Mouse (Mus musculus) hindbrain, embryonic 15.5 days (tissue): Measurements from ENCODE around the gene Nkpd1. TPM values are rescaled to one million over a fixed set of nuclear protein-coding genes. Genes with fewer than 3 reads are reported as not detected.
A peak's percentile ranks its signal among the peaks of the same experiment; 100 is the strongest.

Source experiments
- ATAC-seq: fragments of 200-750 bp; cut with Nextera tagmentation; 2 replicates; pipeline ENCODE4 v1.8.0; 2017; ENCODE audit warnings: low read depth, moderate number of reproducible peaks, moderate TSS enrichment; ENCODE audit not compliant: low FRiP score
- H3K27ac ChIP-seq: fragments of 300-500 bp; sonication (generic); replicated peaks from 2 replicates; pipeline ENCODE4 v1.5.1; 2015; ENCODE audit warnings: mild to moderate bottlenecking, inconsistent platforms
- H3K27me3 ChIP-seq: fragments of 300-500 bp; sonication (generic); 2 replicates; pipeline ENCODE4 v1.6.1; 2015; ENCODE audit warnings: control low read depth, inconsistent platforms
- H3K36me3 ChIP-seq: fragments of 300-500 bp; sonication (generic); 2 replicates; pipeline ENCODE4 v1.6.1; 2015; ENCODE audit warnings: control low read depth, inconsistent platforms
- H3K4me1 ChIP-seq: fragments of 300-500 bp; sonication (generic); replicated peaks from 2 replicates; pipeline ENCODE4 v1.6.1; 2015; ENCODE audit warnings: control low read depth, inconsistent platforms
- H3K4me2 ChIP-seq: fragments of 300-500 bp; sonication (generic); 2 replicates; pipeline ENCODE4 v1.6.1; 2015; ENCODE audit warnings: moderate library complexity, mild to moderate bottlenecking, inconsistent platforms
- H3K4me3 ChIP-seq: fragments of 300-500 bp; sonication (generic); 2 replicates; pipeline ENCODE4 v1.5.1; 2015; ENCODE audit warnings: mild to moderate bottlenecking, inconsistent platforms
- H3K9ac ChIP-seq: fragments of 300-500 bp; sonication (generic); 2 replicates; pipeline ENCODE4 v1.6.1; 2015; ENCODE audit warnings: inconsistent platforms
- H3K9me3 ChIP-seq: fragments of 300-500 bp; sonication (generic); 2 replicates; pipeline ENCODE4 v1.6.1; 2016; ENCODE audit warnings: control low read depth, inconsistent platforms
- WGBS: fragments of 180-500 bp; shearing (Covaris S2); methylation state at CpG from one replicate; pipeline ENCODE4 v1.1.7; 2015; 5-methylcytosine and 5-hydroxymethylcytosine counted together
- polyA plus RNA-seq: library from polyadenylated mRNA; unstranded; fragments of >200 nt; fragmentation: Nextera tagmentation; extraction: Ambion mirVana; gene quantifications from 2 replicates; pipeline ENCODE4 v1.2.1, GENCODE M21; 2015

Gene Nkpd1
- polyA plus RNA-seq, 1 experiment from 2014 or later: 1.2 TPM

- H3K4me2 ChIP-seq: no peak overlapping the region
- H3K9me3 ChIP-seq: no peaks in the 10 kb centered on the region
- H3K4me3 ChIP-seq: no peak overlapping the region
- no peak overlapping the region for H3K9ac ChIP-seq
- no peak overlapping the region for H3K27ac ChIP-seq
- 76% methylated on average over 14 of the region's 14 CpGs for WGBS
- H3K4me1 ChIP-seq: no peaks in the 10 kb centered on the region; the same call in 1 of the 2 replicates
- no peaks in the 10 kb centered on the region for H3K27me3 ChIP-seq
- peaks cover 30% of the 10 kb centered on the region for H3K36me3 ChIP-seq
- no peak for ATAC-seq
Measured at GRCm38 (mm10) chr7:19532240-19532639, 14.6 kb downstream of the Nkpd1 start.

- H3K9me3 ChIP-seq: no peaks in the 10 kb centered on the region
- no peak overlapping the region for H3K27ac ChIP-seq
- H3K4me1 ChIP-seq: no peaks in the 10 kb centered on the region; the same call in 1 of the 2 replicates
- no peaks in the 10 kb centered on the region for H3K27me3 ChIP-seq
- H3K36me3 ChIP-seq: peaks cover 25% of the 10 kb centered on the region
- H3K9ac ChIP-seq: no peak overlapping the region
- no peak overlapping the region for H3K4me3 ChIP-seq
- WGBS: 93% methylated on average over 10 of the region's 10 CpGs
- H3K4me2 ChIP-seq: no peak overlapping the region
- no peak for ATAC-seq
Measured at GRCm38 (mm10) chr7:19534676-19535075, 17.0 kb downstream of the Nkpd1 start.

DNA sequence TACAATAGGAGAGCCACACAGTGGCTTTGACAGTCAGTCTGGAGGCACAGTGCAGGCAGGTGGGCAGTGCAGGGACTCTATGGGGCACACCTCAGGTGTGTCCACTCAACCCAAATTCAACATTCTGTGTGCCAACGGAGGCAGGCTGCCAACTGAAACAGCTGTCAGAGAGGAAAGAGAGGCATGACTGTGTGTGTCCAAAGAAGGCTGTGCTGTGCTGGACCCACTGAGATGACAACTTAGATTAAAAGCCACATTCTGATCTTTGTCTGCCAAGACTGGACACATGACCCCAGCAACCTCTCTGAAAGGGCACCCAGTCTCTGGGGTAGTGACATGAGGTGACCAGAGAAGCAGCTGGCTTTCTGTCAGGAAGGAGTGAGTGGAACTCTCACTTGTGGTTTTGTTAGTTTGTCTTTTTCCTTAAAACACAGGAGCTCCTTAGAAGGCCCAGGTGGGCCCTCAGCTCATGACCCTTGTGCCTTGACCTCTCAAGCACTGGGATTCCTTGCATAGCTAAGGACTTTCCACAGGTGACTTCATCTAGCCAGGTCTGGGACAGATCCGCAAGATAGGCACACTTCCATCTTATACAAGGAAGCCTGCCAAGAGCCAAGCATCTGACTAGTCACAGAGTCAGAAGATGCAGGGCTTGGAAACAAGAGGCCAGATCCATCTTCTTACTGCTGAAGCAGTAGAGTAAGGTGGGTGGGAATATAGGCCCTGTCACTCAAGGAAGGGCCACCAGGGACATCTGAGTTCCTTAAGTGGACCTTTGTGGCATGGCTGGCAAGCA, 23.3 kb downstream of the Nkpd1 start:
- 79% methylated on average over 2 of the region's 2 CpGs for WGBS
- Histone ChIP-seq H3K9me3 (no peaks in the 10 kb centered on the region), H3K4me2 (no peak overlapping the region), H3K36me3 (no peaks in the 10 kb centered on the region), H3K27me3 (no peaks in the 10 kb centered on the region), H3K4me1 (peaks cover 19% of the 10 kb centered on the region), H3K27ac (peak overlapping the region; percentile 28; the same call in 1 of the 2 replicates), H3K4me3 (no peak overlapping the region), H3K9ac (no peak overlapping the region)
- ATAC-seq: no peak

DNA sequence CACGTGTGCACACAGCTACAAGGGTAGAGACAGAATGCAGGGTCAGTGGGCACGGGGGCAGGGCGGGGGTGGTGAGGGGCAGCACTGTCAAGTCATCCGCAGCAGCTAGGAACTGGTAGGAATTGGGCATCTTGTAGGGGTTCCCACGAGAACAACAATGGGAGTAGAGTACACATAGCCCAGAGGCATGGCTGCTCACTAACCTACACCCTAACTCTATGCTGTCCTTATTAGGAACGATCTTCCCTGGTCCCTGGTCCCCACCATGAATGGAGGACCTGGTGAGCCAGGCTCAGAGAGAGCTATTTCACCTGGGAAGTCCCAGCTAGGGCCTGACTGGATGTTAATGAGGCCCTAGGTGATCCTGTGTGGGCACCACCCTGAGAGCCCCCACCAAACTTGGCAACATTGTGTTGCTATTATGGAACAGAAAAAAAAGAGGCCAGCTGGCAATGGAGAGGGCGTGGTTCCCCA, 24.1 kb downstream of the Nkpd1 start:
- Histone ChIP-seq H3K9ac (no peak overlapping the region), H3K4me3 (no peak overlapping the region), H3K4me1 (peaks cover 22% of the 10 kb centered on the region), H3K9me3 (no peaks in the 10 kb centered on the region), H3K4me2 (no peak overlapping the region), H3K27me3 (no peaks in the 10 kb centered on the region), H3K27ac (no peak overlapping the region; the same call in 1 of the 2 replicates), H3K36me3 (no peaks in the 10 kb centered on the region)
- ATAC-seq: peak; percentile 5; the same call in 1 of the 2 replicates
- 58% methylated on average over 7 of the region's 7 CpGs for WGBS

DNA sequence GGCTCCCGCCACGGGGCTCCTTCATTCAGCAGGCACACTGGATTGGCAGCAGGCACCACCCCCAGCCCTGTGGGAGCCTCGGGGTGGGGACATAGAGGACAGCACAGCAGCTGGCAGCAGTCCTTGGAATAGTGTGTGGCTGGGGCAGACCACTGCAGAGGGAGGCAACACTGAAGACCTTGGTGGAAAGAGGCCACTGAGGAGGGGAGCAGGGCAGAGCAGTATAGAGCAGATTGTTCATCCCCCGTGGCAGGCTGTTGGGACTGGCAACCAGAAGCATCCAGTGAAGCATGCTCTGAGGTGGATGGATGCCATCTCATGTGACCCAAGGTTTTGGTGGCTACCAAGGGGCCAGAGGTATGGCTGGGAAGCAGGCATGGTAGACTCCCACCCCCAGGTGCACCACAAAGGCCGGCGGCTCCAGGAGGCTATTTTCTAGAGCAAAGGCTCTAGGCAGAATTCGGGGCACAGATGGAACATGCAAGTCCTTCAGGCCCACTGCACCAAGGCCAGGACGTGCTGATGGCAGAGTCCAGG, 24.6 kb downstream of the Nkpd1 start:
- 48% methylated on average over 8 of the region's 8 CpGs for WGBS

DNA sequence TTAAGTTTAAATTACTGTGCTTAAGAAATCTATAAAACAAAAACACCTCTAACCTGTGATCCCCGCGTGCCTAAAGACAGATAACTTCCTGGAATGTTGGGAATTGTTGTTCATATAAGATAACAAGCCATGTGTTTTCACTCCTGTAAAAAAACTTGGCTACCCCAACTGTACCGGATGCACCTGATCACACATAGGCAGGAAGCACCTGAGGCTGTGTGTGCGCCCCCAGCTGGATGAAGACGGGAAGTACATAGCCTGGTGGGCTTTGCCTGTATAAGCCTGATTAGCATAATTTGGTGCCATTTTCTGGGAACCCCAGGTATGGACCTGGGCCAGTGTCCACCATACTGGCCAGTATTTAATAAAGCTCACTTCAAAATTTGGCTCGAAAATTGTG, 25.9 kb downstream of the Nkpd1 start:
- no peaks in the 10 kb centered on the region for H3K36me3 ChIP-seq
- H3K9me3 ChIP-seq: no peaks in the 10 kb centered on the region
- H3K27ac ChIP-seq: no peak overlapping the region
- H3K9ac ChIP-seq: no peak overlapping the region
- H3K4me1 ChIP-seq: peaks cover 22% of the 10 kb centered on the region
- no peak overlapping the region for H3K4me2 ChIP-seq
- no peak for ATAC-seq
- no peaks in the 10 kb centered on the region for H3K27me3 ChIP-seq
- WGBS: 62% methylated on average over 6 of the region's 6 CpGs
- no peak overlapping the region for H3K4me3 ChIP-seq

More for the DNA sequence above, 24.6 kb downstream of the Nkpd1 start:
- ATAC-seq: peak; percentile 73
- H3K4me3 ChIP-seq: no peak overlapping the region
- H3K4me2 ChIP-seq: no peak overlapping the region
- no peak overlapping the region for H3K9ac ChIP-seq
- H3K27ac ChIP-seq: no peak overlapping the region
- H3K36me3 ChIP-seq: no peaks in the 10 kb centered on the region
- peaks cover 22% of the 10 kb centered on the region for H3K4me1 ChIP-seq
- no peaks in the 10 kb centered on the region for H3K27me3 ChIP-seq
- no peaks in the 10 kb centered on the region for H3K9me3 ChIP-seq

DNA sequence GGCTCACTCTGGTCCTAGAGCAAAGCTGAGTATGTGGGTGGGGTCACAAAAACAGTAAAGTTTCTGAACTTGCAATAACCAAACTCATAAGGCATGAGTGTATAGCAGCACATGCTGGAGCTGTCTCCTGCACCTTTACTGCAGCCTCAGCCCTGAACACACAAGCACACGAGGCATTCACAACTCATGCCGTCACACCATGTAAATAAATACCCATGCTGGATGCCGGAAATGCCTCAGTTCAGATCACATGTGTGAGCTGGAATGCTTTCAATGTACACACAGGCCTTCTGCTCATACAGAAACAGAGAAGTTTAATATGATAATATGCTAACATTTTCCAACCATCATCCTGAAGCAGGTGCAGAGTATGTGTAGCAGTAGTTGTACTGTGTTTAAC, 28.4 kb downstream of the Nkpd1 start:
- Histone ChIP-seq H3K9me3 (no peaks in the 10 kb centered on the region), H3K4me2 (no peak overlapping the region), H3K9ac (no peak overlapping the region), H3K27me3 (no peaks in the 10 kb centered on the region), H3K36me3 (no peaks in the 10 kb centered on the region), H3K4me1 (peaks cover 22% of the 10 kb centered on the region), H3K27ac (no peak overlapping the region), H3K4me3 (no peak overlapping the region)
- ATAC-seq: no peak
- 65% methylated on average over 3 of the region's 3 CpGs for WGBS

DNA sequence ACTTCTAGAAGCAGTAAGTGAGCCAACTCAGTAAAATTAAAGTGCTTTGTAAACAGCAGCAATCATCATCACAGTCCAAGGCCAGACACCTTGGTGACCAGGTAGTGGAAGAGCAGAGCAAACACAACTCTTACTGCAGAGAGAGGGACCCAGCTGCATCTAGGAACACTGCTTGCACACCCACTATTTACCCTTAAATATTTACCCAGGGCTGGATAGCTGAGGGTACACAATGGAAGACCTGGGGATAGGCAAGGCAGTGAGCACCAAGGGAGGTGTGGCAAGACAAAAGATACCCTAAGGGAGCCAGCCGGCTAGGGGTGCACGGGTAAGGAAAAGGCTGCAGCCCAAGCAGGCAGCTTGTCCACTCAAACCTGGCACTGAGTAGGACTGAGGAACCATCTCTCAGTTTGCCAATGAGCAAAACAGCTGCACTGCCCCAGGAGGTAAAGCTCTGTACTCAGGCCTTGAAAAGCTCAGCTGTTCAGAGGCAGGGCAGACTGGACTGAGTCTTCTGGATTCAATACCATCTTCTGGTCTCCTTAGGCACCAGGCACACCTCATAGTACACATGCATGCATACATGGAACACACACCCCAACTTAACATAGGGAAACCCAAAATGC, 29.8 kb downstream of the Nkpd1 start:
- WGBS: 66% methylated on average over 2 of the region's 2 CpGs
- Histone ChIP-seq H3K36me3 (0 out of 2 replicates have a peak, but pooled peaks cover under 1% of the 10 kb centered on the region), H3K27ac (no peak overlapping the region)

DNA sequence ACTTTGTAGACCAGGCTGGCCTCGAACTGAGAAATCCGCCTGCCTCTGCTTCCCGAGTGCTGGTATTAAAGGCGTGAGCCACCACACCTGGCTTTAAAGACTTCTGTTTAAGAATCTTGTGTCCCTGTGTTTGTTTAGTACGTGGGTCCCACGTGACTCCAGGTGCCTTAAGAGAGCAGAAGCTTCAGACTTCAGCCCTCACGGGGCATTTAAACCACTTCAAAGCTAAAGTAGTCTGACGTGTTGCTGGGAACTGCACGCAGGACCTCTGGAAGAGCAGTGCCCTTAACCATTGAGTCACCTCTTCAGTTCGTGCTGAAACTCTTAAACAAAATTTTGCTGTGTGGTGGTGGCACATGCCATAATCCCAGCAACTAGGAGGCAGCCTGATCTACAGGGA, 31.8 kb downstream of the Nkpd1 start:
- 0 out of 2 replicates have a peak, but pooled peaks cover 4% of the 10 kb centered on the region for H3K4me1 ChIP-seq
- no peak overlapping the region for H3K9ac ChIP-seq
- H3K9me3 ChIP-seq: no peaks in the 10 kb centered on the region
- no peak overlapping the region for H3K4me3 ChIP-seq
- 0 out of 2 replicates have a peak, but pooled peaks cover 5% of the 10 kb centered on the region for H3K36me3 ChIP-seq
- H3K4me2 ChIP-seq: no peak overlapping the region
- no peak for ATAC-seq
- H3K27me3 ChIP-seq: no peaks in the 10 kb centered on the region
- WGBS: 93% methylated on average over 10 of the region's 10 CpGs
- H3K27ac ChIP-seq: no peak overlapping the region

More for the DNA sequence above, 29.8 kb downstream of the Nkpd1 start:
- H3K4me3 ChIP-seq: no peak overlapping the region
- H3K9me3 ChIP-seq: no peaks in the 10 kb centered on the region
- ATAC-seq: no peak
- H3K4me1 ChIP-seq: peaks cover 7% of the 10 kb centered on the region
- no peaks in the 10 kb centered on the region for H3K27me3 ChIP-seq
- no peak overlapping the region for H3K4me2 ChIP-seq
- H3K9ac ChIP-seq: no peak overlapping the region

DNA sequence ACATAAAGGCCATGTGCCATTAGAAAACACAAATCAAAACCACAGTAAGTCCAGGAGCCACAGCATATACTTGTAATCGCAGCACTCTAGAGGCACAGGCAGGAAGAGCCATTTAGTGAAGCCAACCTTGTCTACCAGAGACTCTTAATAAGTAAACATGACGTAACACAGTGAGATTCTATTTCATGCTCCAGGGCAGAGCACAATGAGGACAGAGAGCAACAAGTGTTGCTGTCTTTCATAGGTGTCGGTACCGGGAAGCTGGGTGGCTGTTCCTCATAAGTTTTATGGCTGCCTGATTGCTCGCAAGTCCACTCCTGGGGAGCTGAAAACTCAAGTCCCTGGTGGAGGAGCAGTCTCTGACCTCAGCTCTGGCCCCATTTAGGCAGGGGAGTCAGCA, 34.0 kb downstream of the Nkpd1 start:
- H3K27ac ChIP-seq: no peak overlapping the region
- H3K9me3 ChIP-seq: no peaks in the 10 kb centered on the region
- no peak overlapping the region for H3K9ac ChIP-seq
- 80% methylated on average over 5 of the region's 5 CpGs for WGBS
- H3K36me3 ChIP-seq: 0 out of 2 replicates have a peak, but pooled peaks cover 5% of the 10 kb centered on the region
- H3K27me3 ChIP-seq: no peaks in the 10 kb centered on the region
- H3K4me1 ChIP-seq: peaks cover 6% of the 10 kb centered on the region; the same call in 1 of the 2 replicates
- H3K4me3 ChIP-seq: no peak overlapping the region
- H3K4me2 ChIP-seq: no peak overlapping the region
- ATAC-seq: no peak

DNA sequence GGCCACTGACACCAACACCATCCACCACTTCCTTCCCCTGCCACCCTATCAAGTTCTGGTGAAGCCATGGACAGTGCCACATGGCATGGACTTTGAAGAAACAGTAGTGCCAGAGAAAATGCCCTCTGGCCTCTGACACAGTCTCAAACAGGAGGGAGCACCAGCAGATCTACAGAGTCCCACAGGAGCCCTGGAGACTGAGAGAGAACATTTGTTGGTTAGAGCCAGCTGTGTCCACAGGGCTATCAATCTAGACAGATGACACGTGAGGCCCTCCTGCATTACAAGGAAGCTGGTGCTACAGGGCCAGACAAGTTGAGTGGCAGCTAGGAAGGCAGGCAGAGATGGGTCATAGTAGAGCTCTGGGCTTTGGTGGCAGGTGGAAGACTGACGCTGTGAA, 34.8 kb downstream of the Nkpd1 start:
- no peak overlapping the region for H3K4me3 ChIP-seq
- H3K27ac ChIP-seq: no peak overlapping the region
- ATAC-seq: no peak
- no peaks in the 10 kb centered on the region for H3K27me3 ChIP-seq
- 0 out of 2 replicates have a peak, but pooled peaks cover 5% of the 10 kb centered on the region for H3K36me3 ChIP-seq
- H3K9me3 ChIP-seq: no peaks in the 10 kb centered on the region
- 43% methylated on average over 2 of the region's 2 CpGs for WGBS
- H3K9ac ChIP-seq: no peak overlapping the region
- H3K4me2 ChIP-seq: no peak overlapping the region
- H3K4me1 ChIP-seq: peaks cover 13% of the 10 kb centered on the region

- H3K4me3 ChIP-seq: no peak overlapping the region
- H3K4me1 ChIP-seq: peaks cover 31% of the 10 kb centered on the region
- 0 out of 2 replicates have a peak, but pooled peaks cover 5% of the 10 kb centered on the region for H3K36me3 ChIP-seq
- H3K9me3 ChIP-seq: no peaks in the 10 kb centered on the region
- no peak overlapping the region for H3K27ac ChIP-seq
- no peak for ATAC-seq
- H3K27me3 ChIP-seq: no peaks in the 10 kb centered on the region
- H3K4me2 ChIP-seq: no peak overlapping the region
- 72% methylated on average over 1 of the region's 1 CpGs for WGBS
- H3K9ac ChIP-seq: no peak overlapping the region
Measured at GRCm38 (mm10) chr7:19554168-19554567, 36.5 kb downstream of the Nkpd1 start.
